Mouse (Mus musculus) limb, embryonic 12.5 days (tissue): ENCODE measurements around the gene Olfr624. TPM values are rescaled to one million over a fixed set of nuclear protein-coding genes. Genes with fewer than 3 reads are reported as not detected.

Experiments used
- polyA plus RNA-seq: library from polyadenylated mRNA; unstranded; fragments of >200 nt; fragmentation: Nextera tagmentation; extraction: Ambion mirVana; gene quantifications from 2 replicates; pipeline ENCODE4 v1.2.1, GENCODE M21; 2016

Gene Olfr624
- polyA plus RNA-seq, 1 experiment from 2014 or later: 0.11 TPM

Other genes with a start within 250 kb of the Olfr624 start
- gene Olfr605, start 225.8 kb downstream of the Olfr624 start, polyA plus RNA-seq: not detected in 2 replicates
- gene Olfr606, start 222.1 kb downstream of the Olfr624 start, polyA plus RNA-seq: not detected in 2 replicates
- gene Olfr607, start 207.0 kb downstream of the Olfr624 start, polyA plus RNA-seq: not detected in 2 replicates
- gene Olfr608, start 201.3 kb downstream of the Olfr624 start, polyA plus RNA-seq: not detected in 2 replicates
- gene Olfr609, start 173.1 kb downstream of the Olfr624 start, polyA plus RNA-seq: not detected in 2 replicates
- gene Olfr610, start 159.1 kb downstream of the Olfr624 start, polyA plus RNA-seq: not detected in 2 replicates
- gene Olfr611, start 150.3 kb downstream of the Olfr624 start, polyA plus RNA-seq: not detected in 2 replicates
- gene Olfr612, start 128.5 kb downstream of the Olfr624 start, polyA plus RNA-seq: not detected in 2 replicates
- not detected in 2 replicates for gene Olfr613, start 123.1 kb downstream of the Olfr624 start, polyA plus RNA-seq
- gene Olfr615, start 115.1 kb downstream of the Olfr624 start, polyA plus RNA-seq: not detected in 2 replicates
- not detected in 2 replicates for gene Olfr616, start 102.0 kb downstream of the Olfr624 start, polyA plus RNA-seq
- gene Olfr617, start 98.1 kb downstream of the Olfr624 start, polyA plus RNA-seq: not detected in 2 replicates
- gene Olfr618, start 81.1 kb downstream of the Olfr624 start, polyA plus RNA-seq: not detected in 2 replicates
- gene Olfr619, start 70.6 kb downstream of the Olfr624 start, polyA plus RNA-seq: not detected in 2 replicates
- gene Olfr620, start 58.7 kb downstream of the Olfr624 start, polyA plus RNA-seq: not detected in 2 replicates
- gene Olfr622, start 28.5 kb downstream of the Olfr624 start, polyA plus RNA-seq: not detected in 2 replicates
- gene Olfr623, start 7.5 kb downstream of the Olfr624 start, polyA plus RNA-seq: not detected in 2 replicates
- gene Olfr625-ps1, start 11.5 kb upstream of the Olfr624 start, polyA plus RNA-seq: not detected in 2 replicates
- gene Olfr243, start 43.5 kb upstream of the Olfr624 start, polyA plus RNA-seq: not detected in 2 replicates
- gene Olfr628, start 59.2 kb upstream of the Olfr624 start, polyA plus RNA-seq: not detected in 2 replicates
- not detected in 2 replicates for gene Olfr629, start 73.8 kb upstream of the Olfr624 start, polyA plus RNA-seq
- not detected in 2 replicates for gene Olfr630, start 86.1 kb upstream of the Olfr624 start, polyA plus RNA-seq
- not detected in 2 replicates for gene Olfr69, start 100.4 kb upstream of the Olfr624 start, polyA plus RNA-seq
- gene Olfr68, start 108.5 kb upstream of the Olfr624 start, polyA plus RNA-seq: not detected in 2 replicates
- gene Olfr67, start 120.6 kb upstream of the Olfr624 start, polyA plus RNA-seq: not detected in 2 replicates
- 836 and 850 TPM in 2 replicates for gene Hbb-bt, start 142.8 kb upstream of the Olfr624 start, polyA plus RNA-seq
- gene Hbb-bs, start 156.9 kb upstream of the Olfr624 start, polyA plus RNA-seq: 651 and 737 TPM in 2 replicates
- gene Hbb-bh2, start 169.3 kb upstream of the Olfr624 start, polyA plus RNA-seq: not detected in 2 replicates
- 615 and 622 TPM in 2 replicates for gene Hbb-bh1, start 172.0 kb upstream of the Olfr624 start, polyA plus RNA-seq
- 8,935 and 9,118 TPM in 2 replicates for gene Hbb-y, start 182.0 kb upstream of the Olfr624 start, polyA plus RNA-seq
- gene Olfr66, start 215.1 kb upstream of the Olfr624 start, polyA plus RNA-seq: not detected in 2 replicates
- not detected in 2 replicates for gene Olfr64, start 223.3 kb upstream of the Olfr624 start, polyA plus RNA-seq
- not detected in 2 replicates for gene Olfr65, start 232.3 kb upstream of the Olfr624 start, polyA plus RNA-seq